16 mouse cellular contexts compared by ENCODE assay signal in the genomic region with DNA sequence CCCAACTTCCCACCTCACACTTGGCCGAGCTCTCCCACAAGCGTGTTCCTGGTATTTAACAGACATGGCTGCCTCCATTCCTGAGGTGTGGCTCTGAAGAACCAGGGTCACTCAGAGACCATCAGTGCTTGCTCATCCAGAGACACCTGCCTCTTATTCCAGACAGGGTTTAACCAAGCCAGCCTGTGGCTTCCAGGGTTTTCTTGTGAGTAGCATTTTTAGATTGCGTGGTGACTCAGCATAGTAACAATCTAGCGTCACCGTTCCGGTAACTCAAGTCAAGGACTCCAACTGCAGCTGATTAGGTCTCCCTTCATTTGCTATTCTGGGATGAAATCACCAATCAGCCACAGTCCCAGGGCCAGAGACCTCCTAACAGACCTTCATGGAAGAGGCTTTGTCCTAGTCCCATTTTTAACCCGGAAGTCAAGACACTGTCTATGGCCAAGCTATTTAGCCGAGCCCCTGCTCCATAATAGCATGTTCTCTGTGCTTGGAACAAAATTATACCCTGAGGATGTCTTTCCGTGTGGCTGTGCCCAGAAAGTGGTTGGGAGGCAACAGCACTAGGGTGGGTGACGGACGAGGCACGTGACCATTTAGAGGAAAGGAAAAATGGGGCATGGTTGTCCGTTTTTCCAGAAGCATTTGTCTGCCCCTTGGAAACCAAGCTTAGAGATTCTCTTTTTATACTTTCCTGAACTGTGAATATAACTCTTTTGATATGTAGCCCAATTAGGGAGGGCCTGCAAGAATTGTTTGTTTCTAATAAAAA.
DNase-seq lines count a peak whose midpoint lies in the region; ATAC-seq and TF ChIP-seq lines count a peak whose summit lies in the region.
"Had no signal": no experiment of that assay in that cellular context is flagged by ENCODE, and none has a peak within 500 bp of the region (broad histone marks: within the 10 kb centered on the region; RNA-seq: fewer than 3 reads in every experiment).

No protein-coding gene starts in this region.

- no peak for DNase-seq in embryonic facial prominence, embryonic 10.5 days (ENCODE audit: low spot score)
- peak; percentile 16 to 31 for DNase-seq in left cerebral cortex, adult 18-20 months (ENCODE audit: low spot score in 2 of 2)
- no peak for DNase-seq in left cerebral cortex, postnatal 10 days (ENCODE audit: extremely low spot score in 1 of 2, low spot score in 2 of 2)
- DNase-seq in adrenal gland, postnatal 25 days: peak; percentile 20
- DNase-seq in thymus, postnatal 0 days (ENCODE audit: low spot score): no peak
- DNase-seq in B cell, adult 2 months: no peak
- DNase-seq: cerebellum, postnatal 36 days; heart, postnatal 36 days; lung, postnatal 4 days; spleen, adult 18-20 months had no signal

- no peak overlapping the region for H3K4me2 ChIP-seq in embryonic facial prominence, embryonic 13.5 days
- H3K4me2 ChIP-seq: kidney, embryonic 15.5 days; midbrain, embryonic 13.5 days had no signal

- 80% methylated on average over 13 of the region's 13 CpGs for WGBS in embryonic facial prominence, embryonic 13.5 days
- WGBS in embryonic facial prominence, embryonic 10.5 days: 91% methylated on average over 13 of the region's 13 CpGs
- 33% methylated on average over 13 of the region's 13 CpGs for WGBS in olfactory bulb, adult 2 months

- H3K4me3 ChIP-seq in embryonic facial prominence, embryonic 13.5 days: no peak overlapping the region
- H3K4me3 ChIP-seq in embryonic facial prominence, embryonic 10.5 days: no peak overlapping the region
- no peak overlapping the region for H3K4me3 ChIP-seq in olfactory bulb, adult 2 months (ENCODE audit: insufficient read depth, low read depth, low read length)
- H3K4me3 ChIP-seq: kidney, embryonic 15.5 days; limb, embryonic 10.5 days; midbrain, embryonic 13.5 days had no signal

- H3K9ac ChIP-seq in embryonic facial prominence, embryonic 13.5 days: no peak overlapping the region
- H3K9ac ChIP-seq: kidney, embryonic 15.5 days; liver, embryonic 14.5 days; midbrain, embryonic 13.5 days had no signal

- no peaks in the 10 kb centered on the region for H3K27me3 ChIP-seq in embryonic facial prominence, embryonic 13.5 days
- H3K27me3 ChIP-seq in embryonic facial prominence, embryonic 10.5 days (replicated peaks; ENCODE audit: low read depth, poor library complexity, severe bottlenecking): no peaks in the 10 kb centered on the region
- H3K27me3 ChIP-seq: kidney, embryonic 15.5 days; midbrain, embryonic 13.5 days had no signal

- ATAC-seq in embryonic facial prominence, embryonic 13.5 days (ENCODE audit: insufficient number of reproducible peaks, insufficient read depth, low FRiP score, low TSS enrichment, low read depth): no peak
- ATAC-seq: midbrain, embryonic 13.5 days had no signal

- no peak for TF ChIP-seq CTCF in olfactory bulb, adult 2 months (IDR thresholded peaks at IDR 0.05; ENCODE audit: insufficient read depth, low read depth, low read length)

- peaks cover 13% of the 10 kb centered on the region for H3K4me1 ChIP-seq in embryonic facial prominence, embryonic 13.5 days
- H3K4me1 ChIP-seq in embryonic facial prominence, embryonic 10.5 days: peaks cover 20% of the 10 kb centered on the region
- H3K4me1 ChIP-seq in olfactory bulb, adult 2 months (ENCODE audit: control insufficient read depth, insufficient read depth, low read length): peaks cover 5% of the 10 kb centered on the region
- H3K4me1 ChIP-seq: kidney, embryonic 15.5 days; midbrain, embryonic 13.5 days had no signal

- 0 out of 2 replicates have a peak overlapping the region, but pooled peaks have one; percentile 8 for H3K27ac ChIP-seq in embryonic facial prominence, embryonic 13.5 days
- no peak overlapping the region for H3K27ac ChIP-seq in embryonic facial prominence, embryonic 10.5 days (replicated peaks)
- peak overlapping the region; percentile 84 for H3K27ac ChIP-seq in olfactory bulb, adult 2 months (ENCODE audit: insufficient read depth, low read depth, low read length)
- H3K27ac ChIP-seq: kidney, embryonic 15.5 days; limb, embryonic 10.5 days; liver, embryonic 14.5 days; midbrain, embryonic 13.5 days had no signal

- no peaks in the 10 kb centered on the region for H3K9me3 ChIP-seq in embryonic facial prominence, embryonic 13.5 days
- no peaks in the 10 kb centered on the region for H3K9me3 ChIP-seq in embryonic facial prominence, embryonic 10.5 days
- H3K9me3 ChIP-seq: kidney, embryonic 15.5 days; limb, embryonic 10.5 days; midbrain, embryonic 13.5 days had no signal

- intact Hi-C loops in left cerebral cortex, postnatal 10 days (cut with DNase I): no loop called here

- no peak for TF ChIP-seq POLR2A in olfactory bulb, adult 2 months (IDR thresholded peaks at IDR 0.05; ENCODE audit: insufficient read depth, low read depth, low read length)

- H3K36me3 ChIP-seq in embryonic facial prominence, embryonic 13.5 days: peaks cover 8% of the 10 kb centered on the region; the same call in 1 of the 2 replicates
- peaks cover 28% of the 10 kb centered on the region for H3K36me3 ChIP-seq in embryonic facial prominence, embryonic 10.5 days (replicated peaks)
- H3K36me3 ChIP-seq: kidney, embryonic 15.5 days; midbrain, embryonic 13.5 days had no signal

Comparison
In these comparisons a context has a peak if more than half of its experiments do, and no peak if none do; other contexts are left out.
1. DNase-seq: peak in left cerebral cortex, adult 18-20 months (2 of 2) and adrenal gland, postnatal 25 days (single experiment); none in embryonic facial prominence, embryonic 10.5 days (single experiment), left cerebral cortex, postnatal 10 days (0 of 2), thymus, postnatal 0 days (single experiment) and B cell, adult 2 months (0 of 2).